Mouse (Mus musculus): Measurements from ENCODE around the gene Iqcf4.

GRCm38 (mm10) chr9:106598466-106598865 lies 27.7 kb upstream of the Iqcf4 start:
- TF ChIP-seq GATA1 (IDR thresholded peaks at IDR 0.05; ENCODE audit: low read length) (no peak), TAL1 (IDR thresholded peaks at IDR 0.05; ENCODE audit: low read length) (no peak)
